Mouse (Mus musculus) spleen, postnatal 4 days (tissue): ENCODE results near the gene Spata16.

Experiments used
- DNase-seq, 2 experiments: peaks; one replicate each; pipeline ENCODE4 v3.0.0; 2022; ENCODE audit warnings: low spot score in 2 of 2

The Spata16 gene

DNA sequence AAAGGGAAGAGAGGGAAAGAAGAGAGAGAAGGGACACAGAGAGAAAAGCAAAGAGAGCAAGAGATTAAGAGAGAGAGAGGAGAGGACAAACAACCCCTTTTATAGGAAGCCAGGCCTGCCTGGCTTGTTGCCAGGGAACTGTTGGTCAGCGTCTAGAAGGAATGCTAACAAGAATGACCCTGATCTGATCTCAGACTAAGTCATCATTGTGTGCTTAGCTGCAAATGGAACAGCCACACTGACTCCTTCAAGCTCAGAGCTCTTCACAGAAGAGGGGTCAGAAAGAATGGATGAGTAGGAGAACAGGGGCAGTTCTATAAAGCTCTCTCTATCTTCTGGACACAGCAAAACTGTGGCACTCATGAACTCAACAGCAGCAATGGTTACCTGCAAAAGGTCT is 334.7 kb downstream of the Spata16 start:
- DNase-seq = no peak

DNA sequence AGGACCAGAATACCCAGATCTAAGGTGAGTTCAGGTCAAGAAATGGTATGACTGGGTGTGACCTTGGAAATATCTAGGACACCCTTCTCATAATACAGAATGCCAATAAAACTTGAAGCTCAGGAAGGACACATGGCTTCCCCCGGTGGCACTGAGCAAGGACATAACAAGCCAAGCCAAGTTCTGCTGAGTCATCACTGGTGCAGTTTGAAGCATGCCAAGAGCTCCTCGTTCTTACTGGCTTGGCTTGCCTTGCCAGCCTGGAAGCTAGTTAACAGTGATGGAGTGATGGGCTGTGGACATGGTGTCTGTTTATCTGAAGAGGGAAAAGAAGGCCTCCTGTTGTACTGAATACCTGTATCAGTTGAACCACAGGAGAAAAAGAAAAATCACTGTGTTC is 342.2 kb downstream of the Spata16 start:
- no peak for DNase-seq

DNA sequence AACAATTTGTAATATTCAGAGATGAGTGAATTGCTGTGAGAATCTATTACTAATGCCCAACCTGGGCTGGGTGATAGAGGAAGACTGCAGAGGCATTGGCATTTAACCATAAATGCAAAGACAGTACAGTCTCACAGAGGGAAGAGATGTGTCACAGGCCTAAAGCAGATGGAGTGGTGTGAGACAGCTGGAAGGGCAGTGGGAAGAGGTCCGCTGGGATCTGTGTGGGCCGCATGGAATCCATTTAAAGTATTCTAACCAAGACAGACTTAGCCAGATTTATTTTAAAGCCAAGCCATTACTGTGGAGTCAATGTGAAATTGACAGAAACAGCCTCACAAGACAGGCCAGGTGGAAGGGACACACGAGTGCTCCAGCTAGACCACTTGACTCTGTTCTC is 343.0 kb downstream of the Spata16 start:
- DNase-seq = no peak

DNA sequence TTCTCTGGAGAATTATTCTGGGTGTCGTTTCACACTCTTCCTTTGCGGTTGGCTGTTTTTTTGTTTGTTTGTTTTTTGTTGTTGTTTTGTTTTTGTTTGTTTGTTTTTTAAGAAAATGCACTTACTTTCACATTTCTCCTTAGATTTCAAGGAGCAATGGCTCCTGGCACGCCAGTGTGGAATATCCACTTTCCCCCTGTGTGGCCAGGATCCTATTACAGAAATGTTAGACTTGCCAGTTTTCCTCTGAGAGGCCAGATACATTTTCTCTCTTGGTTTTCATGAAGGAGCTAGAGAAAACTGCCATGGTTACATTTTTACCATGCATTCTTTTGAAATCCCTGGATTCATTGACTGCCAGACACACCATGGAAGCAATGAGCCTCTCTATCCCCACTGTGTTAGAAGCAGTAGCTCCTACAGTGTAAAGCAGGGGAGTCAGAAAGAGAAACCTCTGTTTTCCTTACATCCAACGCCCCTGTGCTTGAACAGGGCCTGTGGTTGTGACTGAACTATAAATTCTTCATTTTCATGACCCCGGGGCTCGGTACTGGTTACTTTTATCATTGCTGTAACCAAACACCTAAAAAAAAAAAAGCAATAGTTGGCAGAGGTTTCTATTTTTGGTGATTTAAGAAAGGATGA is 344.7 kb downstream of the Spata16 start:
- DNase-seq = no peak

DNA sequence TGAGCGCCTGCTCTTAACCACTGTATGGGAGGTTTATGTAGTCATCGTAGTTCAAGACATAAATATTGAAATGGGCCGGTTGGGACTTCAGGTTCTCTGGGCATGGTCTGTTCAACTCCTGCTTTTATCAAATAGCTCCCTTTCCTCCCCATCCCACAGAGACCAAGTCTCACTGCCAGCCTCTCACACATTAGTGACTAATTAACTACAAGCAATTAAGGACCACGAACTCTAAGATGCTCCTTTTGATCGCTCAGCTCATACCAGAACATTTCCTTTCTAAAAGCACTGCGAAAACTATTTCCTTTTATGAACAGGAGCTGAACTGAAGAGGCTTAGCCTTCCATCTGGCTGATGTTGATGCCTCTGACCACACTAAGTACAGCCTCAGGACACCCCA is 346.3 kb downstream of the Spata16 start:
- no peak for DNase-seq

DNA sequence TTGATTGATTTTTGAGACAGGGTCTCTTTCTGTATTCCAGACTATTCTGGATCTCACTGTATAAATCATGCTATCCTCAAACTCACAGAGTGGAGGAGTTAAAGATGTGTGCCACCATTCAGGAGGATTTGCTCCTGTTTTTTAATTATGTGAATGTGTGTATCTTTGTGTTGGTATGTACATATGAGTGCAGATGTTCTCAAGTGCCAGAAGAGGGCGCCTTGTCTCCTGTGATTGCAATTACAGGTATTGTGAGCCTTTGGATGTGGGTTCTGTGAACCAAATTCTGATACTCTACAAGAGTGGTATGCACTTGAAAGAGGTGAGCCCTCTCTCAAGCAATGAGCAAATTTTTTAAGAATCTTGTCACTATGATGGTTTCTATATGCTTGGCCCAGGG is 369.4 kb downstream of the Spata16 start:
- DNase-seq = no peak

DNA sequence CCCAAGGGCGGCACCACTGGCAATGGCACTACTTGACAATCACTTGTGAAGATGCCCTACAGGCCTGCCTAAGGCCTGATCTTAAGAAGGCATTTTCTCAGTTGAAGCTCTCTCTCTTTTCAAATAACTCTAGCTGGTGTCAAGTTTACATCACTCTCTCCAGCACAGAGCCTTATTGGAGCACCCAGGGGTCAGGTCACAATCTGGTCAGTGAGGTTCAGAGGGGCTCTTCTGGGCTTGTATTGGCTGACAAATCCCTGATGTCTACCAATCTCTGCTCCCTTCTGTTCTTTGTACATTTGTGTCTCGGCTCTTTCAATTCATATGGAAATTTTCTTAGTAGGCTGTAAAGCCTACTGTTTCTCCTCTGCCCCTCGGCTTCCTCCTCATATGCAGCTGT is 390.5 kb downstream of the Spata16 start:
- no peak for DNase-seq

DNA sequence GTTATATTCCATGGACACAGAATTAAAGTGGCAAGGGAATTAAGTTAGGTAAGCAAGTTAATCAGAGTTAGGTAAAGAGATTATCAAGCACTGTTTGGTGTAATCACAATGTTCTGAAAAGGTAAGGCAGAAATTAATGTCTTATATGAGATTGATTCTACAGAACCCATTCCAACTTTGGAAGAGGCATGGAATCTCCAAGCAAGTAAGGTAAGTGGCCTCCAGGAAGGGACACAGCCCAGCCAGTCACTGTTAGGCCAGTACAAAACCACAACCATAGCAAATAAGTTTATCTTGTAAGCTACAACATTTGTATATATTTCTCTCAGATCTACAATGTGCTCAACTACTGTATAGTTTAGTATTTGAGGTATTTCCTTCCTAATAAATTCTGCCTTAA is 391.1 kb downstream of the Spata16 start:
- no peak for DNase-seq

DNA sequence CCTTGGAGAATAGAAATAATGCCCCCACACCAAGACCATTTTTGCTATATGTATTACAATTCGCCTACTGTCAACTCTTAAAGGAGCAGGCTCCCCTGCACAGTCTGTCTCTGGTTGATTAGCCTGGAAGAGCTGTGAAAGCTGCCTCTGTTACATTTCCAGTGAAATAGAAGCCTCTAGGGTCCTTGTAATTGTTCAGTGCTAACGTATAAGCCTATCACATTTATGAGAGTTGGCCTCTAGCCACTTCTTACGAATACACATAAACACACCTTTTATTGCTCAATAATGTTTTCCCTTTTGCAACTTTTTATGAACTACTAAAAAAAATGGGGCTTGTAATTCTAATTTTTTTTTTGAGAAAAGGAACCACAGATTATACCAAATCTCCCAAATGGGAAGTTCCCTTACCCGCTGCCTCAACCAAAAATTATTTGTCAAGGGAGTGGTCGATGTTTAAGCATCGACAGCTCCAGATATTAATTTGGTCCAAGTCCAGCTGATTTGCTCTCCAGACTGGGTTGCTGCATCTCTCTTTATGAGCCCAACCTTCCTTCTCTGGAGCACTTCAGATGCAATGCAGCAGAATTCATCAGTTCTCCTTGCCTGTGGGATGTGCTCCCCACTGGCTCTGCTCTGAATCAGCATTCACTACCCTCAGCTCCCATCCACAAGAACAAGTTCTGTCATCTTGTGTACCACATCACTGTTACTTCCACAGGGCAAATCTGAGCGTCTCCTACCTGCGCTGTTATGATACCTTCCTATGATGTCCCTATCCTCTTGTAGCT is 392.8 kb downstream of the Spata16 start:
- DNase-seq = no peak
